Mouse (Mus musculus) heart, postnatal 0 days (tissue): ENCODE measurements around the gene Fbxl7.

Experiments used
- CTCF ChIP-seq: IDR thresholded peaks from 2 replicates; pipeline ENCODE4 v1.5.1; 2016; ENCODE audit warnings: antibody characterized with exemption, control low read depth, low read depth
- EP300 ChIP-seq: IDR thresholded peaks from 2 replicates; pipeline ENCODE4 v1.6.1; 2016; ENCODE audit warnings: antibody characterized with exemption, low read depth

- TF ChIP-seq CTCF (no peak), EP300 (no peak)
Measured at GRCm38 (mm10) chr15:26533997-26534700, 361.2 kb downstream of the Fbxl7 start.
